ENCODE assay signal across 8 mouse cellular contexts in the genomic region with DNA sequence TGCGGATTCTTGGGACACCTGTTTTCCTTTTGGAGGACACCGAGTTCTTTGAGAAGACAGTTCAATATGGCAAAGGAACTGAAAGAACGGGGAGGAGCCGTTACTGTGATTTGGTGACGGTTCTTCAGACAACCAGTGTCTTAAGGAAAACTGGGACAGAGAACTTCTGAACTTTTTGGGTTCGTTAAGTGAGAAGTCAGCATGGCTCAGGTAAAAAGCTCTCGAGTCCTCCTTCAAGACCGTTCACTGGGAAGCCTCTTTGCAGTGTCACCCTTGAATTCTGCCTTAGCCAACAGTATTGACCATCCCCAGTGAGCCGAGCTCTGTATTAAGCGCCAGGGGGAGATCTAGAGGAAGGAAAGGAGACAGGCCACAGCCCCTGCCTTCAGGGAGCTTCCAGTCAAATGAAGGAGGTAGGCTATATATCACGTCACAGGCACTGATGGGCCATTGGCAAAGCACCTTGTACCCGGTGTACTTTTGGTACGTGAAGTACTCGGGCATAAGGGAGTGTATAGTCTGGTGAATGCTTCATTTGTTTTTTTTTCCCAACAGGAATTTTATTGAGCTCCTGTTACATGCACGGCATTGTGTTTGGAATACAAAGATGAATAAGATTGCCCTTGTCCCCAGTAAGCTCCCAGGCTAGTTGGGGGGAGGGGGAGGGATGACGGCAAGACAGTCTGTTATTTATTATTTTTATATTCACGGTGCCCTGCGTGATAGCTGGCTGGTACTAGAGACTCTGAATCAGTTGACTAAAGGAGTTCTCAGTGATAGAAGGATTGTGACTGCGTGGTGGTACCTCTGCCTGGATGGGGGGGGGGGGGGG. TPM values are rescaled to one million over a fixed set of nuclear protein-coding genes. Genes with fewer than 3 reads are reported as not detected.
DNase-seq lines count a peak whose midpoint lies in the region; ATAC-seq and TF ChIP-seq lines count a peak whose summit lies in the region.

Csad (minus strand) TSS at position 51 of the 832 bp plus-strand sequence.

- ATAC-seq in forebrain, embryonic 16.5 days, result no peak
- no peak for ATAC-seq in intestine, postnatal 0 days
- no peak for ATAC-seq in midbrain, embryonic 12.5 days (ENCODE audit: low FRiP score, low read depth)

- H3K27ac ChIP-seq in forebrain, embryonic 16.5 days (ENCODE audit: low read length), result peak within 1 kb of the TSS; percentile 97
- peak within 1 kb of the TSS; percentile 100 for H3K27ac ChIP-seq in intestine, postnatal 0 days (ENCODE audit: low read depth, low read length)
- H3K27ac ChIP-seq in midbrain, embryonic 12.5 days (replicated peaks), result peak within 1 kb of the TSS; percentile 97

- peak within 1 kb of the TSS; percentile 82 for H3K4me2 ChIP-seq in forebrain, embryonic 16.5 days (ENCODE audit: low read length)
- H3K4me2 ChIP-seq in intestine, postnatal 0 days (replicated peaks; ENCODE audit: low read depth), result peak within 1 kb of the TSS; percentile 81
- H3K4me2 ChIP-seq in midbrain, embryonic 12.5 days (replicated peaks), result peak within 1 kb of the TSS; percentile 83

- peak within 1 kb of the TSS; percentile 63 for H3K4me3 ChIP-seq in forebrain, embryonic 16.5 days (replicated peaks; ENCODE audit: low read length)
- peak within 1 kb of the TSS; percentile 86 for H3K4me3 ChIP-seq in intestine, postnatal 0 days (ENCODE audit: low read depth, low read length)
- peak within 1 kb of the TSS; percentile 82 for H3K4me3 ChIP-seq in midbrain, embryonic 12.5 days

- H3K9me3 ChIP-seq in forebrain, embryonic 16.5 days (ENCODE audit: control insufficient read depth, low read length), result no peaks in the 10 kb centered on the region
- H3K9me3 ChIP-seq in intestine, postnatal 0 days (ENCODE audit: control insufficient read depth), result no peaks in the 10 kb centered on the region
- H3K9me3 ChIP-seq in midbrain, embryonic 12.5 days, result no peaks in the 10 kb centered on the region

- no peaks in the 10 kb centered on the region for H3K27me3 ChIP-seq in forebrain, embryonic 16.5 days (replicated peaks; ENCODE audit: control insufficient read depth, insufficient read depth, low read length)
- no peaks in the 10 kb centered on the region for H3K27me3 ChIP-seq in intestine, postnatal 0 days (replicated peaks; ENCODE audit: control insufficient read depth, insufficient read depth, low read length)
- no peaks in the 10 kb centered on the region for H3K27me3 ChIP-seq in midbrain, embryonic 12.5 days

- 38% methylated on average over 19 of the region's 19 CpGs for WGBS in forebrain, embryonic 16.5 days
- WGBS in intestine, postnatal 0 days, result 43% methylated on average over 19 of the region's 19 CpGs
- WGBS in midbrain, embryonic 12.5 days, result 71% methylated on average over 19 of the region's 19 CpGs

- no peak for DNase-seq in left cerebral cortex, adult 18-20 months (ENCODE audit: low spot score in 2 of 2)
- DNase-seq in left cerebral cortex, adult 11 months (ENCODE audit: low spot score), result no peak
- peak; percentile 42 to 67 for DNase-seq in adrenal gland, adult (ENCODE audit: inconsistent age in 2 of 2, low spot score in 1 of 2)
- DNase-seq in right cerebral cortex, postnatal 14 days, result no peak
- DNase-seq in embryo, embryonic 10.5 days (ENCODE audit: low spot score), result no peak

- H3K9ac ChIP-seq in forebrain, embryonic 16.5 days (replicated peaks; ENCODE audit: low read depth, low read length), result peak within 1 kb of the TSS; percentile 89
- H3K9ac ChIP-seq in intestine, postnatal 0 days (ENCODE audit: low read depth, low read length), result peak within 1 kb of the TSS; percentile 99
- H3K9ac ChIP-seq in midbrain, embryonic 12.5 days (replicated peaks), result peak within 1 kb of the TSS; percentile 87

- H3K4me1 ChIP-seq in forebrain, embryonic 16.5 days (replicated peaks; ENCODE audit: control insufficient read depth, insufficient read depth, low read length), result peaks cover 39% of the 10 kb centered on the region
- peaks cover 10% of the 10 kb centered on the region for H3K4me1 ChIP-seq in intestine, postnatal 0 days (replicated peaks; ENCODE audit: control insufficient read depth, insufficient read depth, low read length)
- peaks cover 41% of the 10 kb centered on the region for H3K4me1 ChIP-seq in midbrain, embryonic 12.5 days

- TF ChIP-seq CTCF in intestine, postnatal 0 days (IDR thresholded peaks at IDR 0.05; ENCODE audit: low read depth), result 0 out of 2 replicates have a peak, but pooled peaks have one; percentile 22

- peaks cover 13% of the 10 kb centered on the region for H3K36me3 ChIP-seq in forebrain, embryonic 16.5 days (ENCODE audit: control insufficient read depth, insufficient read depth)
- peaks cover 35% of the 10 kb centered on the region for H3K36me3 ChIP-seq in intestine, postnatal 0 days (ENCODE audit: control insufficient read depth, insufficient read depth)
- peaks cover 40% of the 10 kb centered on the region for H3K36me3 ChIP-seq in midbrain, embryonic 12.5 days

RNA-seq across cellular contexts. Expression of gene Csad, which starts in this region (rescaled TPM):
- 10 to 100 TPM; 28.5 to 30.6 TPM for total RNA-seq in left cerebral cortex, adult 18-20 months (2021)
- polyA plus RNA-seq in forebrain, embryonic 16.5 days (2015; fragmentation: Nextera tagmentation; extraction: Ambion mirVana), result 37.8 and 39.6 TPM in 2 replicates
- 22.8 and 26.8 TPM in 2 replicates for polyA plus RNA-seq in intestine, postnatal 0 days (2015; fragmentation: Nextera tagmentation; extraction: Ambion mirVana)
- 40.9 and 41.0 TPM in 2 replicates for polyA plus RNA-seq in midbrain, embryonic 12.5 days (2016; fragmentation: Nextera tagmentation; extraction: Ambion mirVana)

Comparison
In these comparisons a context has a peak if more than half of its experiments do, and no peak if none do; other contexts are left out.
1. DNase-seq: peak in adrenal gland, adult (2 of 2); none in left cerebral cortex, adult 18-20 months (0 of 2), left cerebral cortex, adult 11 months (single experiment), right cerebral cortex, postnatal 14 days (single experiment) and embryo, embryonic 10.5 days (single experiment).
2. Peak in every context shown above with its lines, with median percentiles within 50 percentile points of each other: H3K27ac ChIP-seq, H3K4me2 ChIP-seq, H3K4me3 ChIP-seq and H3K9ac ChIP-seq.